17 mouse cellular contexts compared by ENCODE assay signal in genomic region chr19:56915084-56915483, GRCm38 (mm10). TPM values are rescaled to one million over a fixed set of nuclear protein-coding genes. Genes with fewer than 3 reads are reported as not detected.
DNase-seq lines count a peak whose midpoint lies in the region; ATAC-seq and TF ChIP-seq lines count a peak whose summit lies in the region.
"Had no signal": no experiment of that assay in that cellular context is flagged by ENCODE, and none has a peak within 500 bp of the region (broad histone marks: within the 10 kb centered on the region; RNA-seq: fewer than 3 reads in every experiment).

No protein-coding gene starts in this region.

- WGBS in intestine, embryonic 14.5 days, result 55% methylated on average over 6 of the region's 6 CpGs
- WGBS in neural tube, embryonic 15.5 days, result 64% methylated on average over 6 of the region's 6 CpGs

- peak; percentile 56; the same call in 1 of the 2 replicates for ATAC-seq in intestine, embryonic 14.5 days (replicated peaks; ENCODE audit: low FRiP score, low TSS enrichment, low read depth)
- ATAC-seq in neural tube, embryonic 15.5 days (ENCODE audit: low FRiP score), result no peak
- ATAC-seq: CD4-positive, CD25-positive, alpha-beta regulatory T cell, adult 4 months; forebrain, embryonic 13.5 days; inflammation-experienced regulatory T-cells, adult 6 months had no signal

- H3K36me3 ChIP-seq in ES-E14 (ENCODE audit: control insufficient read depth, insufficient read depth, low read length, poor library complexity, severe bottlenecking), result peaks cover 2% of the 10 kb centered on the region; the same call in 1 of the 2 replicates
- peaks cover 36% of the 10 kb centered on the region for H3K36me3 ChIP-seq in intestine, embryonic 14.5 days (ENCODE audit: control insufficient read depth, insufficient read depth, low read length)
- no peaks in the 10 kb centered on the region for H3K36me3 ChIP-seq in neural tube, embryonic 15.5 days
- H3K36me3 ChIP-seq: limb, embryonic 10.5 days had no signal

- H3K4me2 ChIP-seq in intestine, embryonic 14.5 days (ENCODE audit: low read length), result no peak overlapping the region; the same call in 1 of the 2 replicates
- H3K4me2 ChIP-seq in neural tube, embryonic 15.5 days, result no peak overlapping the region
- H3K4me2 ChIP-seq: forebrain, embryonic 13.5 days had no signal

- no peak for DNase-seq in ES-E14 (ENCODE audit: low read depth, low spot score)
- peak; percentile 74 for DNase-seq in intestine, embryonic 14.5 days (ENCODE audit: low spot score)
- DNase-seq in kidney, postnatal 10 days, result peak; percentile 73
- DNase-seq in lung, postnatal 14 days, result peak; percentile 70
- DNase-seq in gastrocnemius, postnatal 14 days, result no peak
- DNase-seq in yolk sac, embryonic 10.5 days (ENCODE audit: low spot score), result no peak
- DNase-seq in cerebellum, postnatal 36 days, result no peak
- DNase-seq: gastrocnemius, postnatal 25 days; heart, postnatal 10 days; thymus, adult 18-20 months had no signal

- peak overlapping the region; percentile 41; the same call in 1 of the 2 replicates for H3K27ac ChIP-seq in ES-E14 (ENCODE audit: insufficient read depth, low read depth, low read length, poor library complexity, severe bottlenecking)
- H3K27ac ChIP-seq in intestine, embryonic 14.5 days (ENCODE audit: low read depth), result peak overlapping the region; percentile 33; the same call in 1 of the 2 replicates
- H3K27ac ChIP-seq in neural tube, embryonic 15.5 days (replicated peaks), result no peak overlapping the region
- H3K27ac ChIP-seq: forebrain, embryonic 13.5 days; limb, embryonic 10.5 days; macrophage had no signal

- intact Hi-C loops in gastrocnemius, postnatal 14 days (cut with DNase I; ENCODE audit: low total_unique reads), result loop anchor here (10.0 kb wide), 1 partner anchor 220 kb away; no protein-coding TSS in a partner anchor

- H3K4me3 ChIP-seq in ES-E14 (ENCODE audit: insufficient read depth in 1 of 2, low read depth in 1 of 2, low read length in 2 of 2, poor library complexity in 1 of 2, severe bottlenecking in 1 of 2), result no peak overlapping the region; a peak in 1 of 4 replicates
- no peak overlapping the region for H3K4me3 ChIP-seq in intestine, embryonic 14.5 days (ENCODE audit: low read depth, low read length)
- no peak overlapping the region for H3K4me3 ChIP-seq in neural tube, embryonic 15.5 days (replicated peaks)
- H3K4me3 ChIP-seq: forebrain, embryonic 13.5 days; limb, embryonic 10.5 days had no signal

- peaks cover 0 to 18% of the 10 kb centered on the region in 2 experiments; a peak in 1 of 4 replicates for H3K4me1 ChIP-seq in ES-E14 (ENCODE audit: control insufficient read depth in 2 of 2, insufficient read depth in 2 of 2, low read length in 2 of 2, poor library complexity in 1 of 2)
- no peaks in the 10 kb centered on the region for H3K4me1 ChIP-seq in intestine, embryonic 14.5 days (replicated peaks; ENCODE audit: control insufficient read depth, insufficient read depth, low read length)
- H3K4me1 ChIP-seq in neural tube, embryonic 15.5 days, result no peaks in the 10 kb centered on the region
- H3K4me1 ChIP-seq: forebrain, embryonic 13.5 days had no signal

- H3K9ac ChIP-seq in ES-E14 (ENCODE audit: insufficient read depth, low read depth, low read length, poor library complexity, severe bottlenecking), result no peak overlapping the region
- no peak overlapping the region for H3K9ac ChIP-seq in intestine, embryonic 14.5 days (ENCODE audit: low read length)
- H3K9ac ChIP-seq in neural tube, embryonic 15.5 days (replicated peaks), result no peak overlapping the region
- H3K9ac ChIP-seq: forebrain, embryonic 13.5 days had no signal

- H3K27me3 ChIP-seq in intestine, embryonic 14.5 days (replicated peaks; ENCODE audit: control insufficient read depth, insufficient read depth, low read length), result no peaks in the 10 kb centered on the region
- no peaks in the 10 kb centered on the region for H3K27me3 ChIP-seq in neural tube, embryonic 15.5 days (replicated peaks)
- H3K27me3 ChIP-seq: forebrain, embryonic 13.5 days had no signal

- no peaks in the 10 kb centered on the region for H3K9me3 ChIP-seq in ES-E14 (ENCODE audit: control insufficient read depth, insufficient read depth, low read depth, low read length)
- no peaks in the 10 kb centered on the region for H3K9me3 ChIP-seq in intestine, embryonic 14.5 days (ENCODE audit: control insufficient read depth, low read length)
- H3K9me3 ChIP-seq in neural tube, embryonic 15.5 days (replicated peaks), result no peaks in the 10 kb centered on the region
- H3K9me3 ChIP-seq: forebrain, embryonic 13.5 days; limb, embryonic 10.5 days had no signal

- in situ Hi-C loops in ES-E14 (cut with MboI; ENCODE audit: low sequenced_read_pairs in 2 of 2, unreplicated experiment in 2 of 2), result no loop called here

TF ChIP-seq in ES-E14, 5 proteins besides CTCF, POLR2A, EP300 and RAD21:
- TF ChIP-seq CHD2 (IDR thresholded peaks at IDR 0.05; ENCODE audit: low read depth, low read length) (peak; percentile 39; the same call in 1 of the 2 replicates), ZNF384 (IDR thresholded peaks at IDR 0.05; ENCODE audit: low read depth, low read length) (no peak)
TF ChIP-seq in ES-E14: peak in this region for 1.

RNA-seq across cellular contexts. Expression of gene Vwa2, which starts 41.0 kb away (rescaled TPM):
- 3.0 and 5.9 TPM in 2 replicates for total RNA-seq in ES-E14 (2012; rRNA removed)
- 1.8 and 2.1 TPM in 2 replicates for polyA plus RNA-seq in intestine, embryonic 14.5 days (2014; fragmentation: Nextera tagmentation; extraction: Ambion mirVana)
- not detected for total RNA-seq in gastrocnemius, postnatal 14 days (2021)
- polyA plus RNA-seq in neural tube, embryonic 15.5 days (2015; fragmentation: Nextera tagmentation; extraction: Ambion mirVana), result 0.33 and 0.70 TPM in 2 replicates
- total RNA-seq: gastrocnemius, postnatal 25 days; heart, postnatal 10 days; monocyte, adult 5-6 weeks had no signal
- polyA plus RNA-seq: CD4-positive, CD25-positive, alpha-beta regulatory T cell, adult 4 months; inflammation-experienced regulatory T-cells, adult 6 months; macrophage had no signal

Comparison
In these comparisons a context has a peak if more than half of its experiments do, and no peak if none do; other contexts are left out.
1. DNase-seq: peak in intestine, embryonic 14.5 days (single experiment), kidney, postnatal 10 days (single experiment) and lung, postnatal 14 days (single experiment); none in ES-E14 (single experiment), gastrocnemius, postnatal 14 days (single experiment), yolk sac, embryonic 10.5 days (single experiment) and cerebellum, postnatal 36 days (0 of 2).